Mouse (Mus musculus) E14TG2a.4 (cell line): ENCODE data around the gene Wipf2.

Experiments
- CTCF ChIP-seq: conservative IDR thresholded peaks from 2 replicates; pipeline ENCODE4 v1.5.1; 2014; ENCODE audit warnings: low read length
- POU5F1 ChIP-seq: IDR thresholded peaks from 2 replicates; pipeline ENCODE4 v1.6.1; 2014; ENCODE audit warnings: low read length, borderline replicate concordance

DNA sequence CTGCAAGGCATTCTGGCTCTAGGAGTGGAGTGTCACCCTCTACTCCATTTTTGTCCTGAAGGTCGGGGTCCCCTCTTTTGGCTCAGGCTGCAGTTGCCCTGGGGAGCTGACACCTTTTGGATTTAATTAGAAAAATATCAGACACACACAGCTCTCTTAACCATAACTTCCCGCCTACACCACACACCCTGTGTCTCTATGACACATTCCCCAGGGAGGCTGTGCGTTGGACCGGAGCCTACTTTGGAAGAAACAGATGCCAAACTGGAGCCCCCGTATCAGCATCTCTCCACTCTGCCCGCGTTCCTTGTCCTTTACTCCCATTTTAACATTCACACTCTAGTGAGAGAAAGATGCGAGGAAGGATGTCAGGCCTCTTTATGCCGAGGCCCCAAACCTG is 24.9 kb upstream of the Wipf2 start:
- TF ChIP-seq CTCF, result no peak
- no peak for TF ChIP-seq POU5F1
